Mouse (Mus musculus) bone marrow, adult 2 months (tissue): ENCODE data around the gene Nid2. TPM values are rescaled to one million over a fixed set of nuclear protein-coding genes. Genes with fewer than 3 reads are reported as not detected.

Source experiments
- H3K27ac ChIP-seq: fragments of 200-500 bp; 2 replicates; pipeline ENCODE4 v1.5.1; 2012; ENCODE audit warnings: low read depth, mild to moderate bottlenecking, control low read depth, inconsistent platforms, low read length; ENCODE audit not compliant: control insufficient read depth, poor library complexity, insufficient read depth
- H3K4me1 ChIP-seq: fragments of 200-500 bp; 2 replicates; pipeline ENCODE4 v1.6.1; 2011; ENCODE audit warnings: low read length; ENCODE audit not compliant: control insufficient read depth, insufficient read depth
- H3K4me3 ChIP-seq: fragments of 200-500 bp; replicated peaks from 2 replicates; pipeline ENCODE3; 2011; ENCODE audit warnings: mild to moderate bottlenecking, low read depth, low read length, control low read depth; ENCODE audit not compliant: control insufficient read depth
- CTCF ChIP-seq: fragments of 200-500 bp; IDR thresholded peaks from 2 replicates; pipeline ENCODE4 v1.5.1; 2011; ENCODE audit warnings: low read length, control low read depth; ENCODE audit not compliant: control insufficient read depth, insufficient read depth
- POLR2A ChIP-seq: fragments of 200-500 bp; IDR thresholded peaks from 2 replicates; pipeline ENCODE4 v1.6.1; 2011; ENCODE audit warnings: low read depth, mild to moderate bottlenecking, control low read depth, low read length, borderline replicate concordance; ENCODE audit not compliant: control insufficient read depth
- WGBS: fragments of 180-500 bp; shearing (Covaris S2); methylation state at CpG from one replicate; pipeline ENCODE4 v1.1.7; 2018; 5-methylcytosine and 5-hydroxymethylcytosine counted together
- polyA plus RNA-seq: library from polyadenylated mRNA; stranded (reverse); fragments of >200 nt; gene quantifications from 2 replicates; pipeline ENCODE4 v1.2.4, GENCODE M21; 2011; ENCODE audit warnings: low replicate concordance; ENCODE audit not compliant: missing spikeins, insufficient read depth, insufficient read length

Gene Nid2
- polyA plus RNA-seq, 1 experiment: 3.2 TPM

DNA sequence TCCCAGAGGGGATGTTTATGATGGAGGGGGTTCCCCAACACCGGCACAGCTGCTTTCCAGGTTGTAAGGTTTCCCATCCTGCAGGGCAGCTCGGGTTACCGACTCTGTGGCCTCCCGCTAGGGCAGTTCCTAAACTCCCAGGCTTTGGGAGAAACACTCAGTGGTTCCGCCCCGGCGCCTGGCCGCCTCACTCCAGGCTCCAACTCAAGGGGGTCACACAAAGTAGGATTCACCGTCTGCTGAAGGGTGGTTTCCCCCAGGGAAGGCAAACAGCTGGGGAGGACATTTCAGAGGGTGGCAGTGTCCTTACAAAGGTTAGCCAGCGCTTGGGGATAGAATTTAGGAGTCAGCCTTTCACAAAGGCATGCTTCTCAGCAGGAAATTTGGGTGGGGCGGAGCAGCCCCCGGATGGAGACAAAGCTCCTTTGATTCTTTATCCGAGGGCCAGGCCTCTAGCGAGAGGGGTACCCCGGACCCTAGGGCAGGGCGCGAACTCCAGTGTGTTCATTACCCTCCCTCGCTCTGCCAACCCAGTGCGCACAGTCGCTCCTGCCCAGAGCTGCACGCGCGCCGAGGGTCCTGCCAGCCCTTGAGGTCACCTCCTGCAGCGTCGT, 547 bp upstream of the Nid2 start:
- H3K4me1 ChIP-seq: no peaks in the 10 kb centered on the region; the same call in none of the 2 replicates
- 20% methylated on average over 26 of the region's 26 CpGs for WGBS
- TF ChIP-seq CTCF (no peak), POLR2A (no peak)
- peak overlapping the region; percentile 17 for H3K4me3 ChIP-seq
- H3K27ac ChIP-seq: no peak overlapping the region

DNA sequence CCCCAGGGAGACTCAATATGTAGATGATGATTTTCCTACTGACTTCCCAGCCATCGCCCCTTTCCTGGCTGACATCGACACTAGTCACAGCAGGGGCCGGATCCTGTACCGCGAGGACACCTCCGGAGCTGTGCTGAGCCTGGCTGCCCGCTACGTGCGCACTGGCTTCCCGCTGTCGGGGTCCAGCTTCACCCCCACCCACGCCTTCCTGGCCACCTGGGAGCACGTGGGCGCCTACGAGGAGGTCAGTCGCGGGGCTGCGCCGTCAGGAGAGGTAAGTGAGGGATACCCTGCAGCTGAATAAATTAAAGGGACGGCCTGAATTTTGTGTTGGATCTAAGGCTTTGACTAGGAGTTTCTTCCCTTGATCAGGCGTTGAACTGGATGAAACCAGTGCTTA, 1.2 kb downstream of the Nid2 start:
- Histone ChIP-seq H3K4me3 (no peak overlapping the region), H3K27ac (no peak overlapping the region), H3K4me1 (no peaks in the 10 kb centered on the region; the same call in none of the 2 replicates)
- 7% methylated on average over 21 of the region's 21 CpGs for WGBS
- no peak for TF ChIP-seq CTCF
- no peak for TF ChIP-seq POLR2A

DNA sequence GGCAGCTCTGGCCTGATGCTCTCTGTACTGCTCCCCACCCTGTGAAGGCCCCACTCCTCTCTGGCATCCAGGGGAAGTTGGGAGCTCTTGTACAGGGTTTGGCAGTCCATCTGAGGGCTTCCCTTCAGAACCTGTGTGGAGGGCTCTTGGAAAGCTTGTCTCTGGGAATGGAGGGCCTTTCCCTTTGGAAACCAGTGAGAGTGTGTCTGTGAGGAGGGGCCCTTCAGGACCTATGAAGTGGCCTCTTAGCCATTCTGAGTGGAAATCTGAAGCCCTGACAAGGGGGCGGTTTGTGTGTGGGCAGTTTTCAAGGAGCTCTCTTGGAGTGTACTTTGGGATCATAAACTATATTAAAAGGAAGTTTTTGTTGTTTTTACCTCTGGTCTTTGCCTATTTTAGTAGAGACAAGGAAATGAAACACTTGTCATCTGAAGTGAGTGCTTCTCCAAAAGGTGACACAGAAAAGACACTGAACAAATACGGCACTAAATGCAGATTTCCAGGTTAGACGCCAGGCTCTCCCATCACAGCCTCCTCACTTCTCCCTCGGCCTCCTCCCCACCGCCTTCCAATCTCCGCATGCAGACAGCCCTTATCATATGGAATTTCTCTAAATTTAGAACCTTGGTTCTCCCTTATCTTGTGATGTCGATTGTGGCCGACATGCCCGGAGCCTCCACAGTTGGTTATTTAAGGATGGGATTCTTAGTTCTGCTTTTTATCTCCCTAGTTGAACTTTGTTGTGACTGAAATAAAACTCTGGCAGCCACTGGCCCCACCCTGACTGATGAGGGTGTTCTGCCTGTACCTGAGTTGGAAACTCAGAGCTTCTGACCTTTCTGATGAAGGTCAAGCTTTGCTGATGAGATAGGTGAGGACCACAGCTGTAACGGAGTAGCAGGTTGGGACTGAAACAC, 8.5 kb downstream of the Nid2 start:
- TF ChIP-seq POLR2A (no peak), CTCF (no peak)
- H3K4me3 ChIP-seq: no peak overlapping the region
- 64% methylated on average over 10 of the region's 10 CpGs for WGBS
- no peaks in the 10 kb centered on the region; the same call in 1 of the 2 replicates for H3K4me1 ChIP-seq
- no peak overlapping the region for H3K27ac ChIP-seq

DNA sequence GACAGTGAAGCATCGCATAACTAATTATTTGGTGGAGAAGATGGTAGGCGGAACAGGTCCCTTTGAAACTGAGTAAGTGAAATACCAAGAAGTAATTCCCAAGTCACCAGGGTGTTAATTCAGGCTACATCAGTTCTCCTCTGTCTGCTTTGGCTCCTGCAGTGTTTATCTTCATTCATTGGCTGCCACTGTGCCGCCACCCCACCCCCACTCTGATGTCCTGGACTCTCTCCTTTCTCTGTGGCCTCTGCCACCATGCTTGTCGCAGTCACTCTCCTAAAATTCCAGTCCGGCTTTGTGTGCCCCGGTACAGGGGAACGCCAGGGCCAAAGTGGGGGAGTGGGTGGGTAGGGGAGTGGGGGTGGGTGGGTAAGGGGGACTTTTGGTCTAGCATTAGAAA, 9.7 kb downstream of the Nid2 start:
- 85% methylated on average over 7 of the region's 7 CpGs for WGBS
- TF ChIP-seq POLR2A (no peak), CTCF (no peak)
- Histone ChIP-seq H3K27ac (no peak overlapping the region), H3K4me3 (no peak overlapping the region), H3K4me1 (no peaks in the 10 kb centered on the region; the same call in 1 of the 2 replicates)

DNA sequence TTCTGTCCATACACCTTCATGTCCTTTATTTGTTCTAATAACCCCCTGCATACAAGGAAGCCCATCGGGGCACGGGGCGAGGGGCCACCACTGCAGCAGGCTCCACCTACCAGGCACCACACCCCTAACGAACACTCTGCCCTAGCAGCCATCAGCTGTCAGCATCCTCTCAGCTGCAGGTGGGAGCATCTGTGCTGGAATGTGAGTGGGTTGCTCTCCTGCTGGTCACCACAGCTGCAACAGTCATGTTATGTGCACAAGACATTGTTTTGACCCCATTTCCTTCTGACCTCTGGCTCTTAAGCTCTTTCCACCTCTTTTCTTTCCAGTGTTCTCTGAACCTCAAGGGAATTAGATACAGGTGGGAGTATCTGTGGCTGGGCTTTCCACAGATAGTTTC, 10.9 kb downstream of the Nid2 start:
- H3K4me3 ChIP-seq: no peak overlapping the region
- TF ChIP-seq CTCF (no peak), POLR2A (no peak)
- no peaks in the 10 kb centered on the region; the same call in 1 of the 2 replicates for H3K4me1 ChIP-seq
- 71% methylated on average over 4 of the region's 4 CpGs for WGBS
- no peak overlapping the region for H3K27ac ChIP-seq

DNA sequence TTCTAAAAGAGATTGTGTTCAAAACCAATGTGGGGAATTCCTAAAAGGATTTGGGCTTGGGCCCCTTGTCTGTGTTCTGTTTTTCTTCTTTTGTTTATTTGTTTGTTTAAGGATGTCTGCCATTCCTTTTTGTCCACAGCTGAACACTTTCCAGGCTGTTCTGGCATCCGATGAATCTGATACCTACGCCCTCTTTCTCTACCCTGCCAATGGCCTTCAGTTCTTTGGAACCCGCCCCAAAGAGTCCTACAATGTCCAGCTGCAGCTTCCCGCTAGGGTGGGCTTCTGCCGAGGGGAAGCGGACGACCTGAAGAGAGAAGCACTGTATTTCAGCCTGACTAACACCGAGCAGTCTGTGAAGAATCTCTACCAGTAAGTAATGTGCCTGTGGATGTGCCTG, 12.5 kb downstream of the Nid2 start:
- H3K27ac ChIP-seq: no peak overlapping the region
- no peak for TF ChIP-seq POLR2A
- no peak for TF ChIP-seq CTCF
- H3K4me3 ChIP-seq: no peak overlapping the region
- WGBS: 85% methylated on average over 8 of the region's 8 CpGs
- H3K4me1 ChIP-seq: no peaks in the 10 kb centered on the region; the same call in 1 of the 2 replicates

DNA sequence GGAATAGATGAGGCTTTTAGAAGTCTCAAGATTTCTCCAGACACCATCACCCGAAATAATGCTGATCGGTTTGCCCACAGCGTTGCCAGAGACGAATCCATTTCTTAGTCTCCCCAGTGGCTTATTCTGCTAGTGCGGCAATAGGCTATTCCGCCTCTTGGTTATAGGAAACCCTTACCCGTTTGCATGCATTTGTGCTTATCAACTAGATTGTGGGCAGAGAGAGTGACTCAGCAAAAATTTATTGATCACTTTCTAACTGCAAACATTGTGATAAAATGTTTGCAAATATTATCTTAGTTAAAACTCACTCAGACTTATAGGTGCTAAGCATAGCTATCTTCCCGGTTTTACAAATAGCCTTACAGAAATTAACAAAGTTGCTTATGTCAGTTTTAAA, 13.3 kb downstream of the Nid2 start:
- no peak overlapping the region for H3K4me3 ChIP-seq
- no peaks in the 10 kb centered on the region; the same call in 1 of the 2 replicates for H3K4me1 ChIP-seq
- H3K27ac ChIP-seq: no peak overlapping the region
- TF ChIP-seq POLR2A: no peak
- TF ChIP-seq CTCF: no peak
- 58% methylated on average over 8 of the region's 8 CpGs for WGBS

DNA sequence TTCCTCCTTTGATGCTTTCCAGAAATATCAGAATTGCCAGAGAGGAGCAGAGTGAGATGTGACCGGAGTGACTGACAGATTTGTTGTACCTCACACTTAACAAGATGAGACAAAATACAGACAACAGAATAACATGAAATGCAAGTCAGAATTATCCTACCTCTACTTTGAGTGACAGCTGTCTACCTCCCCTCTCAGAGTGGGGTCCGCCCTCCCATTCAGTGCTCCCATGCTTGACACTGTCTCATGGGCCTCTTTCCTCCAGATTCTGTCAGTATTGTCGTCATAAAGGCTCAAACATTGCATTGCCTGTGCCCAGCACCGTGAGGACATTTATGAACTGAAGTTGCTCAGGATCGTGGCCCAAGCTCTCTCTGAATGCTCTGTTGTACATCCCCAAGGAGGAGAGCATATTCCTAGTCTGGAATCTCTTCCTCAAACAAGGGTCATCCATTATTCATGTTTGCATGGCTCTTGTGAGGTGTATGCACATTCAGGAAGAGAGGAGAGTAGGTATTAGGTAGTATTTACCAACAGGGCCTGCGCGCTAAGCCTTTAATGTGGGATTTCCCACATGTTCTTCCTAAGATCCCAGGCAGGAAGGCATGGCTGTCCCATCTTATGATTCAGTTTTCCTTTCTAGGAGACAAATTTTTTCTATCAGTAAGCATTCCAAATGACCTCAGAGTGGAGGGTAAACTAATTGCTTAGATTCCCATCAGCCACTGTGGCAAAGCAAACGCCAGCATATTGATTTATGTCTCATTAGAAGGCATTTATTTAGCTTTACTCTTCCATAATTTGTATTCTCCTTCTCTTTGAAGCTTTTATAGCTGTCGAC, 14.7 kb downstream of the Nid2 start:
- WGBS: 80% methylated on average over 9 of the region's 9 CpGs
- no peak overlapping the region for H3K4me3 ChIP-seq
- no peaks in the 10 kb centered on the region for H3K4me1 ChIP-seq
- TF ChIP-seq CTCF (no peak), POLR2A (no peak)
- H3K27ac ChIP-seq: no peak overlapping the region
